Mouse (Mus musculus): Measurements from ENCODE around the gene Fars2.

DNA sequence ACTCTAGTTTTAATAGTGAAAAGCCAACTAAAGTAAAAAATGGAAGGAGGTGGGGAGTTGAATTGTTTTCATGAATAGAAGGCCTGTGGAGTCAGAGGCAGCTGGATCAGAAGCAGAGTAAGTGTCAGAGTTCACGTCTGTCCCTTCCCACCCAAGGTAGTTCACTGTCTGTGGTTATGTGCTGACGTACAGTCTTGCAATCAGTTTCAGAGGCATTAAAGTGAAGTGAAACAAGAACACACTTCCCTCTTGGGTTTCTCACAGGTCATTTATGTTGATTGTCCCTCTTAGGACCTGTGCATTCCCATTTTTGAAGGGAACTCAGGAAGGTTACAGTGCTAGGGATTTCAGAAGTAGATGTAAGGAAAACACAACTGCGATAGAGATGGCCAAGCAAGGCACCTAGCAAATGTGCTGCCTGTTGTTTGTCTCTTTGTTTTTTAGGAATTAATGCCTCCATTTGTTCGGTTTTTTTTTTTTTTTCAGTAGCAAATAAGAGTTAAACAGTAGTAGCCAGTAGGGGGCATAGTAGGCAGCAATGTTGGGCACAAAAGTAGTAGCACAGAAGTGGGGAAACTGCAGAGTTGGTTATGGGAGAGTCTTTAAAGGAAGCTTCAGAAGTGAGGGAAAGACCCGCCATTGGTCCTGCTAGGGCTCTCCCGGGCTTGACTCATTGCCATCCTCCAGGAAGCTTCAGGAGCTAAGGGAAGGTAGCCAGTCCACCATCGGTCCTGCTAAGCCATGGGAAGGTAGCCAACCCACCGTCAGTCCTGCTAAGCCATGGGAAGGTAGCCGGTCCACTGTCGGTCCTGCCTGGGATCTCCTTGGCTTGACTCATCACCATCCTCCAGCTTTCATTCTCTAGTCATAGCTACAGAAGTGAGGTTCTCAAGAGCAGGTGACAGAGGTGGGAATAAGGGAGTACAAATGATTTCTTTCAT is 197.9 kb downstream of the Fars2 start:
- TF ChIP-seq CTCF (IDR thresholded peaks at IDR 0.05; ENCODE audit: extremely low read depth, insufficient read depth, insufficient read length, insufficient replicate concordance) (no peak), POLR2A (IDR thresholded peaks at IDR 0.05; ENCODE audit: low read depth, low read length) (no peak)

Data from spleen, adult 2 months (tissue).